Mouse (Mus musculus) R1 (cell line): ENCODE results near the gene Lrpprc.
A peak's percentile ranks its signal among the peaks of the same experiment; 100 is the strongest.
"Not testable (repeated sequence)": the region's sequence is repeated elsewhere in the genome, so short reads cannot be mapped to it uniquely, and the experiment has no call there.

Experiments used
- DNase-seq: peaks from one replicate; pipeline ENCODE4 v3.0.0-alpha.2; 2018; ENCODE audit warnings: low read depth, low spot score

The Lrpprc gene

DNA sequence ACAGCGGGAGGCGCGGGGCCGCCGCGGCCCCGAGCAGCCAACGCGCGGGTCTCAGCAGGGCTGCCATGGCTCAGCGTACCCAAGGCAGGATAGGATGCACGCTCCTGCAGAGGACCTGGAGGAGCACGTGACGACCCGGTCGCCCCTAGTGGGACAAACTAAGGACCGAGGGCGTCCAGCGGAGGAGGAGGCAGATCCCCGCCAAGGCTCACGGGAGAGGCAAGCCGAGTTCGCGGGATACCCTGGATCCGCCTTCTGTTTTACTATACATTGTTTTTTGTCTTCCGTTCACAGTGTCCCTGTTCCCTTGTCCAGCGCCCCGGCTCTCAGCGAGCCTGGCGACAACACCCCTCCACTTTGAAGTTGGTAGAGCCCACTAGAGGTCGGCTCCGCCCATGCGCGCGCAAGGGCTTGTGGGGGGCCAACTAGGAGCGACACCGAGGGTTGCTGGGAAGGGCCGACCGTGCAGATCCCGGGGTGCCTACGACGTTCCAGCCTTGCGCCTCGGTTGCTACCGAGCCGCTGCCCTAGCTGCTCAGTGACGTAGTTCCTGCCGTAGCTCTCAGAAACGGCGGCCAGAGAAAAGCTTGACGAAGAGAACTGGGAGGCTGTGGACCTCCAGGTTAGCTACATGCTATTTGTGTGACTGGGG is at the start of gene Lrpprc:
Lrpprc (minus strand) TSS at position 343 of the 652 bp plus-strand sequence.
- DNase-seq, result peak; percentile 96

DNA sequence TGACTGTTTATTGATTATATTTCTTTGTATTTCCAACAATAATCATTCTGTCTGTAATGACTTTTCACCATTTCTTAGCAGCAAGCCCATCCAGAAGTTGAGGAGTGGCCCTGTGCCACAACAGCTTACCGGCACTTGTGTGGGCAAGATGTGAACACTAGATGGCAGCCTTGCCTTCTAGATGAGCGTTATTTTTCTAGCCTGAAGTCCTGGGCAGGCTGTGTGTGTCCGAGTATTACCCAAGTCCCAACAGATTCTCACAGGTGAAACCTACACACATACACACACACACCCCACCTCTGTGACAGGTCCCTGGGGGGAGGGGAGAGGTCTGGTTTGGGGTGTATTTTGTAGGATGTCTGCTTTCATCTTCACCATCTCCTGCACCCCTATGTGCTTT is 47.2 kb upstream of the Lrpprc start:
- peak; percentile 69 for DNase-seq

DNA sequence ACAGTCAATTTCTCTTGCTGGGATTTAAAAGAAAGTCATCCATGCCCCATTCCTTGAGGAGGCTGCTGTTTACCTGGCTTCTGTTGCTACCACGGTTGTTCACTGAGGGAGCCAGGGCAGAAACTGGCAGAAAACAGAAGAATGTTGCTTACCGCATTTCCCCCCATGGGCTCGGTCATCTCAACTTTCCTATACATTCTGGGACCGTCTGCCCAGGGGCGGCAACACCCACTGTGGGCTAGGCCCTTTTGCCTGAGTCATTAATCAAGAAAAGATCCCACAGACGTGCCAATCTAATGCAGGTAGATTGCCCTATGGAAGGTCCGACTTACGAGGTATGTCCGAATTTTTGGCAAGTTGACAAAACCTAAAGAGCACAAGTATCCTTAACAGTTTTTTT is 44.7 kb upstream of the Lrpprc start:
- DNase-seq, result no peak

DNA sequence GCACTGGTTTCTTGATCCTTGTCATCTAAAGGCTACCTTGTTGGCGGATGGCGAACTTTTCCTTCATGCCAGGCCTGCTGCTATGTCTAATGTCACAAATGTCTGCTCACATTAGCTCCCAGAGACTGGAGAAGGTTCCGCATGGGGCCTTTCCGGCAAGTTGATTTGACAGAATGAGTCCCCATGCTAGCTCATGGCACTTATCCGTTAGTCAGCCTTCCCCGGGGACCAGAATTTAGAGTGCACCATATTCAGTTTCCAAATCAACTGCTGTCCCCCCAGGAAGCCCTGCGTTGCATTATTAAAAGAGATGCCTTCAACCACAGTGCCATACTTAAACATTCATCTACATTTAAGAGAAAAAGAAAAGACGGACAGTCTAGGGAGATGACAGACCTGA is 41.8 kb upstream of the Lrpprc start:
- no peak for DNase-seq

DNA sequence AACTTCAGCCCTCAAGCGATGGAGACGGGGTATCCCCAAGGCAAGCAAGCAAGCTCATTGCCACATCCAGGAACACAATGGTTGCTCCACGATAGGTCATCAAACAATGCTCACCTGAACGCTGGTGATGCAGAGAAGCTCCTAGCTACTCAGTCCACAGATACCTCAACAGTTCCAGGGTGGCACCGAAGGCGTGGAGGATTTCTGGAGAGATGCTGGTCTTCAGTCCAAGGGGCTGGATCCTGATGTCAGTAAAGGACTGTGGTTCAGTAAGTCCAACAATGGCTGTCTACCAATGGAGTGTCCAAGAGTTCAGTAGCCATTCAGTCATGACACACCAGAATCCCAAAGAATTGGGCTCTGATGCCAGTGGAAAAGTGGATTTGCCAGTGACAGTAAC is 37.7 kb upstream of the Lrpprc start:
- no peak for DNase-seq

DNA sequence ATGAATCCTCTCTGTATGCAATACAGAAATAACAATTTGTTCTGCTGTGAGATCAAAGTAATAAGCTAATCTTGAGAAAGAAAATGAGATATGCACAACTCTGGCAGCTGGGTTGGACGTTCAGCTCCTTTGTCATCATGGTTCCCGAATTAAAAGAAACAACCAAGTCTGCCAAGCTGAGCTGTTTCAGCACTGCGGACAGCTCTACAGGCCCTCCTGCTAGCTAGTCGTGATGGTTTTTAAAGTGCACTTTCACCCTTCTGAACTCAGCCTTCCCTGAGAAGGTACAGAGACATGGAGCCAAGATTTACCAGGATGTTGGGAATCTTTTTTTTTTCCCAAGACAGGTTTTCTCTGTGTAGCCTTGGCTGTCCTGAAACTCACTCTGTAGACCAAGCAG is 30.0 kb upstream of the Lrpprc start:
- DNase-seq, result peak; percentile 51

DNA sequence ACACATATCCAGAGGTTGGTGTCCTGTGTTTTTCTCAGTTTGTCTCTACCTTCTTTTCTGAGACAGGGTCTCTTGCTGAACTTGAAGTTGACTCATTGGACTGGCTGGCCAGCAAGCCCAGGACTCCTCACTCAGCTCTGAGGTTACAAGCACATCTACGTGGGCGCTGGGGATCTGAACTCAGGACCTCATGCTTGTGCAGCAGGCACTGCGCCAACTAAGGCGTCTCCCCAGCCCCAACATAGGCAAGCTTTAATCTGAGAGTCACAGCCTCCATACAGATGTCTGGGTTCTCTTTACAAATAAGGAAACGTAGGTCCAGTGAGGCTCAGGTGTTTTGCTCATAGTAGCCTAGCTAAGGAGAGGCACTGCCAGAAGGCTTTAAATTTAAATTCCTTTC is 27.8 kb upstream of the Lrpprc start:
- DNase-seq, result no peak

DNA sequence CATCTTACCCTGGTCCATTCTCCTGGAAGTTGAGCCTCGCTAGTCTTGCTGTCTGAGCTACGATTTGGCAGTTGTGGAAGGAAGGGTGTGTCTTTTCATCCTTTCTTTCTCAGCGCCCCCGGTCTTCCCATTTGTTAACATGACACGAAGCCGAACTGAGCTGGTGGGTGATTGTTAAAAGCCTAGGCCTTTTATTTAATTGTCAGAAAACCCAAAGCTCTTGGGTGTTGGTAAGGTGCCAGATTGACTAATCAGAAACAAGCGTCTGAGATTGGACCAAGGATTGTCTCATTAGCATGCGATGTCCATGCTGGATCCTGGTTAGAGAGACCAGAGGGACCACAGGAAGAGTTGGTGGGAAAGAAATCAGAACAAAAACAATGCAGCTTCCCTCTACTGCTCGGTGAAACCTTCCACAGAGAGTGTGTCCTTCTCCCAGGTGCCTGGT is 25.4 kb upstream of the Lrpprc start:
- no peak for DNase-seq

DNA sequence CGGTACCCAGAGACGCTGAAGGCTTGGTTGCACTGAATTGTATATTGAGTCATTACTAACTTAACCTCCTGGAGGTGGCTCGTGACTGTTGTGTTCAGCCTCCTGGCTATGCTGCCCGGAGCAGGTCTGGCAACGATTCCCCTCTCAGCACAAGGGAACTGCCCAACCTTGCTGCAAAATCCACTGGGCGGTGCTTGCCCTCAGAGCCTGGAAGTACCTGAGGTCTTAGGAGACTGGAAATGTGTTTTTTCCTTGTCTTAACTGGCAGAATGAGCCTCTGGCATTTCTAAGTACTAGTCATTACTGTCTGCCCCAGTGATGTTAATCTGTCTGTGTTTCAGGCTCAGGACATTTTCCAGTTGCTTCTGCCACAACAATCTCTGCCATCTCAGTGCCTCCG is 24.3 kb upstream of the Lrpprc start:
- no peak for DNase-seq

DNA sequence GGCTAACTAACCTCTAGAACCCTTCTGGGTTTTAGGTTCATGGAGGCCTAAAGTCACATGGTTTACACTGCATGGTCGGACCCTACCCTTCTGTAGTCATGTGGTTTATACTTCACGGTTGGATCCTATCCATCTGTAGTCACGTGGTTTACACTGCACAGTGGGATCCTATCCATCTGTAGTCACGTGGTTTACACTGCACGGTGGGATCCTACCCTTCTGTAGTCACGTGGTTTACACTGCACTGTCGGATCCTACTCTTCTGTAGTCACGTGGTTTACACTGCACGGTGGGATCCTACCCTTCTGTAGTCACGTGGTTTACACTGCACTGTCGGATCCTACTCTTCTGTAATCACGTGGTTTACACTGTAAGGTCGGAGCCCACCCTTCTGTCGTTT is 23.6 kb upstream of the Lrpprc start:
- DNase-seq, result not testable (repeated sequence)

DNA sequence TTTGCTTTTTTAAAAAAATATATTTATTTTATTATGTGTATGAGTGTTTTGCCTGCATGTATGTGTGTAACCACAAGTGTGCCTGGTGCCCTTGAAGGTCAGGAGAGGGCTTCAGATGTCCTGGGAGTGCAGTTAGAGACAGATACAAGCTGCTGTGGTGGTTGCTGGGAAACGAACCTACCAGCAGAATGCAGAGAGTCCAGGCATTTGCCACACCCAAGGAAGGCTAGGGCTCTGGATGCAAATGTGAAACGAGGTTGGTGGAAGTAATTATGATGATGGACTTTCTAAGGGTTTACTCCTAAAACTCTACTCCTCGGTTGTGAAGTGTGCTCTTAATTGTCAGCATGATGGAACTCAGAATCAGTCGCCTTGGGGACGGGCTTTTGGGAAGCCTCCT is 1.4 kb upstream of the Lrpprc start:
- DNase-seq, result peak; percentile 54

DNA sequence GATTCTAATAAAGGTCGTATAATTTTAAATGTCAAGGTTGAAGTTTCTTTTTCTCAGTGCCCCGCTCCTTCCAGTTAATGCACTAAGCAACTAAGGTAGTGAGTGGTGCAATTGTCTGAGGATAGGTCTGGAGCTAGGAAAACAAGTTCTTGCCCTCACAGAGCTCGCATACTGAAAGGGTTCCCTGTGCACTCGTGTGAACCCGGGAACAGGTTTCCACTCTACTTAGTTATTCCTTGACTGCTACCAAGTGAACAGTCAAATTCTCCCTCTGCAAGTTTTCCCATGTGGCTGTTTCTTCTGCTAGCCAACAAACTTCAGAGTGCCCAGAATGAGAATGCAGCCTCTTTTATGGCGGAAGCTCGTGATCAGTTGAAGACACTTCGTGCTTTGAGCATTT is 567 bp upstream of the Lrpprc start:
- peak; percentile 28 for DNase-seq

DNA sequence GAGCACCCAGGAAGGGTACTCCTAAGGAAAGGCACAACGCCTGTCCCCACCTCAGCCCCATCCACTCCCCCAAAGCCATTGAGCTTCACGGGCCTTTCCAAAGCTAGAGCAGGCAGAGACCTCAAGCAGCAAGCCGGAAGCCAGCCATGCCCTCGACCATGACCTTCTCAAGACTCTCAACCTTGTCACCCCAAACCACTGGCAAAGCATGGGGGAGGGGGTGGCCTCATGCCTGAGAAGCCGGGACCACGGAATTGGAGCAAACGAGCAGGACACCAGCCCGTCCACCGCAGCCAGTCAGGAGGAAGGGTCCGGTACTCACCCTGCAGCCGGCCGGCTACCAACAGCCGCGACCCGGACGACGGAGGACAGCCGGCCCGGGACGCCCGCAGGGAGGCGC is 546 bp downstream of the Lrpprc start:
- peak; percentile 68 for DNase-seq

DNA sequence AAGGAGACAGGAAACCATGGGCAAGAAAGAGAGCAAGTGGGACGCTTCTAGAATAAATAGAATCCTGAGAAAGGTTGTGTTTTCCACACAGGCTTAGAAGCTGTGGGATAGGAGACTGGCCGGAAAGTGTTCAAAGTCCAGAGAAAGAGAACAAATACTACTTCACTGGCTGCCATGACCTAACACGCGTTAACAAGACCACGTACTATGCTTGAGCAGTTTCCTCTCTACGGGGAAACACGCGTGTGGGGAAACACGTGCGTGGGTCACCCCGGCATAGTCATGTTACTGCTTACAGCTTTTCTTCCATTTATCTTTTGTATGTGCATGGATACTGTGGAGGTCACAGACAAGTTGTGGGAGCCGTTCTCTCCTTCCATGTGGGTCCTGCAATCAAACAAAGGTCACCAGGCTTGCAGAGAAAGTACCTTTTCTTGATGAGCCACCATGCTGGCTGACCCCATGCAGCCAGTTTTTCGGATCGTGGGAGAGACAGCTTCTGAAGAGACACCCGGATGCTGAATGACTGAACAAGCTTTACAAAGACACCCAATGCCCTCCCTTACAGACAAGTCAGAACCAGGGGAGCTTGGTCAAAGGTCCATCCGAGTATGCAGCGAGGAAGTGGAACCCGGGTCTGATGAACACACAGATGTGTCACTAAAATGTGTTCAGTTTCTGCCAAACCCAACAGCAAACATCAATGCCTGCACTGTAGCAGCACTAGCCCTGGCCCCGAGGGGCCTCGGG is 2.0 kb downstream of the Lrpprc start:
- no peak for DNase-seq

DNA sequence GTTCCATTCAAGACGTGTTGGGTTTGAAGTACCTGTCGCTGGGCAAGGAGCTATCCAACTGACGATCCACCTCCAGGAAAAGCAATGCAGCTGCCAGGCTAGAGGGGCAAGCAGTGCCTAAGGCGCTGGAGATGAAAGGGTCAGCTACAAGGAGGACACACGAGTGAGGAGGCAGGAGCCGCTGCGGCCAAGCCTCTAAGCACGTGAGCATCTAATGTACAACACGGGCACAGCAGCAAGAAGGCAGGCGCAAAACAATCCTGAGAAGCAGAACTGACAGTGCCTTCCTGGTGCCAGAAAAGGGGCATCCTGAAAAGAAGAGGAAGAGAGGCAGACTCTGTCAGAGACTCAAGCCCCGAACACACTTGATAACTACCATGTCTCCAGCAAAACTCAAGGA is 3.1 kb downstream of the Lrpprc start:
- no peak for DNase-seq

DNA sequence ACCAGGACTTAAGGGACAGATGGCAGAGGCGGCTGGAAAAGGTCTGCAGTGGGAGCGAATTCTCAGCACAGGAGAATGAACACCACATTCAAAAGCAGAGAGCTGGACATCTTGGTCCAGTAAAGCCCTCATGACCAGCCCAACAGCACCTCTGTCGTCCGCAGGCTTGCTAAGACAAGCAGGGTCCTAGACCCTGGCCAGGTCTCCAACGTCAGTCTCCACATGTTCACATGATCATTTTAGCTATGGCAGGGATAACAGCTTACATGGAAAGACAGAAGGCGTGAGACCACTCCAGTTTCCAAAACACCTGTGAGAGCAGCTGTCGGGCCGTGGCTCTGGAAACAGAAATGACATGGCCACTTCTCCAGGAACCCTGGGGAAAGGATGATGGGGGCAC is 3.7 kb downstream of the Lrpprc start:
- no peak for DNase-seq

DNA sequence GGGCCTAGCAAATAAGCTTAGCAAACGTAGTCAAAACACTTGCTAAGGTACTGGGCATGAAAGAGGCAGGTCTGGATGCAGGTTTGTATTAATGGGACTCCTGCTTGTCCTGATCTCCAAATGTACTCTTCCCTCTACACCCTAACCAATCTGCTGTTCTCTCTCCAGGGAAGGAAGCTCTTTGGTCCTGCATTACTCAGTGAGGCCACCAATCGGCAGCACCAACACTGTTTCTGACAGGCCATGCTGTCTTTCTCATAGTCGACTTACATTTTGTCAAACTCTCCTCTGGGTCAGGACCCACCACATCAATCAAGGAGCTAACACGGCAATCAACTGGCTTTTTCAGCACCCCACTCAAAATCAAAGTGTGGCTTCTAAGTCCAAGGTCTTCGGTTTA is 5.4 kb downstream of the Lrpprc start:
- DNase-seq, result peak; percentile 66

DNA sequence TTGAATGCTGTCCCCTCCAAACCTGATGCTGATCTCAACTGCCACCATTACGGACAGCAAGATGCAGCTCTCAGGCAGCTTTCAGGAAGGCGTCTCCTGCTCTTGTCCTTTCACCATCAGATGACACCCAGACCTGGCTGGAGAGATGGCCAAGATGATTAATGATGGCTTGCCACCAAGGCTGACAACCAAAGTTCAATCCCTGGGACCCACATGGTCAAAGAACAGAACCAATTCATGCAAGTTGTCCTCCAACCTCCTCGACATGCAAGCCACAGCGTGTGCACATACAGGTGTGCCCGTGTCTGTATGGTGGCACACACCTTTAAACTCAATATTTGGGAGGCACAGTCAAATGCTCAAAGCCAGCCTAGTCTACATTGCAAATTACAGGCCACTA is 7.1 kb downstream of the Lrpprc start:
- no peak for DNase-seq

DNA sequence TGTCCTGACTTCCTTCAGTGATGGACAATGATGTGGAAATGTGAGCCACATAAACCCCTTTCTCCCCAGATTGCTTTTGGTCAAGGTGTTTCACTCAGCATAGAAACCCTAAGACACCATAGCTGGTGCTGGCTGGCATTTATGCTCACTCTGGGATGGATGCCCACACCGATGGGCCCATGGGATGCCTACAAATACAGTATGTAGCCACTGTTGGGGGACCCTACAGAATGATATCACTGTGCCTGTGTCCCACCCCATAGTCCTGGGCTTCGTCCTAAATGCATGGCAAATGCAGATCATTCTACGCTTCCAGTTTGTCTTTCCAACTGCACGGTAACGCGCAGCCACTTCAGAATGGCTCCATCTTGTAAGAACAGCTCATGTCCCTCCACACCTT is 10.3 kb downstream of the Lrpprc start:
- DNase-seq, result no peak

DNA sequence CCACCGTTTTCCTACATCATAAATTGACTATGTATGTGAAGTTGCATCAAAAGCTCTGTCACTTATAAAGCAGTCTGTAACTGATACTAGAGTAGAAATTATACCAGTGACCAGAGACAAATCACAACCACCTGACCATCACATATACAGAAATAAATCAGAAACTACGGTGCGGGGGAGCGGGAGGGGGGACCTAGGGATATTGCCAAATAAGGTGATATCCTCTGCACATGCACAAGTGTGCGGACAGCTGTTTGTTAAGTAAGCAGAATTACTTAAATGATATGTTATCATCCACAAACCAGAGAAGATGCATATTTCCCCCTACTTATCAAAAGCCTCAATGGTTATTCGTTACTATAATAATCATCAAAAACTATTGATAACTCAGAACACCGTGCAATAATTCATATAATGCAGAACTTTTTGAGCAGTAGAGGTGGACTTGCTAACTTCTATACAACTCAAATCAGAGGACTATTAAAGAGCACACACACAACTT is 12.1 kb downstream of the Lrpprc start:
- DNase-seq, result no peak

DNA sequence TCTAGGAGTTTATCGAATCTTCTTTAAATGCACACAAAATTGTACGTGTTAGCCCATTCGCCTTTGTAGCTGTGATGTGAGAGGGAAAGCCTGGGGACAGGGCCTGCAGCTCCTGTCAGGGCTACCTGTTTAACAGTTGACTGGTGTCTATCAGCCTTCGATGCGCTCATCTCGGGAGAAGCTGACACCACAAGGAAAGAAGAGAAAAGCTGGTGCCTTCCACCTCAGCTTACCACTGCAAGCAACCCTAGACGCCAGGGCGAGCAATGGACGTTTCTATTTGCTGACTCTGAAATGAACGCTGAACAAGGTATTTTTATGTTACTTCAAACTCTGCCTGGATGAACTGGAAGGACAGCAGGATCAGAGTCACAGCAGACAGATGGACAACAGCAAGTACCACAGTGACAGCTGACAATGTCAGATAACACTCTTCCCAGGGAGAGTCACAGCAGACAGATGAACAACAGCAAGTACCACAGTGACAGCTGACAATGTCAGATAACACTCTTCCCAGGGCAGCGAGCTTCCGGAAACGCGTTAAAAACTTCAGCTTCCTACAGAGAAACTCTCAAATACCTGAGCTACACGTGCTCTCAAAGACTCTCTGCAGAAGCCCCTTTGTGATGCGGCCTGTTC is 14.1 kb downstream of the Lrpprc start:
- DNase-seq, result no peak

DNA sequence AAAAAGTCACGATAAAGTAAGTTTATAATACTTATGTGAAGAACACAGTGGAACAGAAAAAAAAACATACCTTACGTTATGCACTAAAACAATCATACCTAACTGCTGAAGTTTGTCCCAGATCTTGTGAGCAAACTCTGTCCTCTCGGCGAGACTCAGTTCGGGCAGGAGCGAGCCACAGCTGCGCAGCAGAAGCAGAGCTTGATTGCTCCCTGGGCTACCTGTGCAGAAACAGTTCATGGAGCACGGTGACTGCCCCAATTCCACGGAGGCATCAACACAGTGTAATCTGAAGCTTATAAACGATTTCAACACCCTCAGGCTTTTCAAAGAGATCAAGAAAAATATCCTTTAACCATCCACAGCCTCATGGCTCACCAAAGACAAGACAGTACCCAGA is 15.3 kb downstream of the Lrpprc start:
- no peak for DNase-seq

DNA sequence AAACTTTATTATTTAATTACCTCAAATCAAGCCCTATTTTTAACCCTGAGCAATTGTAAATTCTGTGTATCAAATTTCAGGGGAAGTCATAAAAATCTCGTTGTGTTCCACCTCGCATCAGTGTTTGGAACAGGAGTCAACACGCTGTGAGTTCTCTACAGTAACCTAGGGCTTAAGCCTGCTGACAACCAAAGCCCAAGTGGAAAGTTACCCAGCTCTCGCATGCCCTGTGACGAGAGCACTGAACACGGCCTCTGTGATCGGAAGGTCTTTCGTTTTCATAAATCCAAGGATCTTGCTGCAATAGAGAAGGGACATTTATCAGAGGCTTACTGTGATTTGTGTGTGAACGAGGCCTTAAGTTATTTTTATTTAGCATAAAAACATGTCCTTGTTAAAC is 18.7 kb downstream of the Lrpprc start:
- no peak for DNase-seq
